Mouse (Mus musculus) bone marrow macrophage, adult 2 months (primary cell): Measurements from ENCODE around the gene Dbi. TPM values are rescaled to one million over a fixed set of nuclear protein-coding genes. Genes with fewer than 3 reads are reported as not detected.
"Not testable (repeated sequence)": the region's sequence is repeated elsewhere in the genome, so short reads cannot be mapped to it uniquely, and the experiment has no call there.

Experiments
- H3K27ac ChIP-seq: 2 replicates; pipeline ENCODE4 v1.5.1; 2012; ENCODE audit warnings: low read depth, low read length; ENCODE audit not compliant: insufficient read depth
- H3K4me1 ChIP-seq: 2 replicates; pipeline ENCODE4 v1.6.1; 2012; ENCODE audit warnings: low read length; ENCODE audit not compliant: control insufficient read depth, insufficient read depth
- H3K4me3 ChIP-seq: 2 replicates; pipeline ENCODE4 v1.5.1; 2012; ENCODE audit warnings: mild to moderate bottlenecking, low read length, moderate library complexity; ENCODE audit not compliant: insufficient read depth
- CTCF ChIP-seq: IDR thresholded peaks from 2 replicates; pipeline ENCODE4 v1.5.1; 2012; ENCODE audit warnings: low read depth, mild to moderate bottlenecking, low read length, moderate library complexity
- POLR2A ChIP-seq: IDR thresholded peaks from 2 replicates; pipeline ENCODE4 v1.6.1; 2012; ENCODE audit warnings: mild to moderate bottlenecking, low read depth, low read length, borderline replicate concordance
- polyA plus RNA-seq: library from polyadenylated mRNA; stranded (reverse); fragments of >200 nt; gene quantifications from 2 replicates; pipeline ENCODE4 v1.2.4, GENCODE M21; 2012; ENCODE audit not compliant: missing spikeins, insufficient read depth, insufficient read length

Dbi gene
- polyA plus RNA-seq, 1 experiment = 259 TPM

DNA sequence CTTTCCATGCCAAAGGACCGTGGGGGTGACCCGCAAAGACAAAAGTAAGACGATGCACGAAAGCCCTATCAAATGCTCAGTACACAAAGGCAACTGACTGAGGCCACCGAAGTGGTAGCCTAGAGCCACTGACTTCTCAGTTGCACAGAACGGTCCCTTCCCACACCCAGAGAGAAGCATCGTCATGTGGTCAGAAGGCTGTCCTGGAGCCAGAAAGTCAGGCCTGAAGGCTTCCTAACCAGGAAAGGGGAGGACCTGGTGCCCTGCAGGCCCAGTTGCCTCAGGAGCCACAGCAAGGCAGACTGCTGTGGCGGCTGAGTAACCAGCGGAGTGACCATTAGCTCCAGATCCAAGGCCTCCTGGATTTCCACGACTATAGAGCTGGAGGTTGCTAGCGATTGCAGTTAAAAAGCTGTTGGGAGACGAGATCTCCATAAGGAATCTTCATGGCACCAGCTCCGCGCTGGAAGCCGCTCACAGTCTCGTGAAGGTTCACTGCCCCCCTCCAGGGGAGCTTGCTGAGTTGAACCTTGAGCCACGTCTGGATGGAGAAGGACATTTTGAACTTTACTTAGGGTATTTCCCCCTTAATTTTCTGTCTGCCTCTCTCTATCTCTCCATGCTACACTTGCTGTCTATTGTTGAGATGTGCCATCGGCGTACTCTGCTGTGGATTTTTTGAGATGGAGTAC lies 11.0 kb downstream of the Dbi start:
- peaks cover 9% of the 10 kb centered on the region for H3K4me1 ChIP-seq
- no peak overlapping the region for H3K4me3 ChIP-seq
- no peak for TF ChIP-seq CTCF
- no peak overlapping the region for H3K27ac ChIP-seq

DNA sequence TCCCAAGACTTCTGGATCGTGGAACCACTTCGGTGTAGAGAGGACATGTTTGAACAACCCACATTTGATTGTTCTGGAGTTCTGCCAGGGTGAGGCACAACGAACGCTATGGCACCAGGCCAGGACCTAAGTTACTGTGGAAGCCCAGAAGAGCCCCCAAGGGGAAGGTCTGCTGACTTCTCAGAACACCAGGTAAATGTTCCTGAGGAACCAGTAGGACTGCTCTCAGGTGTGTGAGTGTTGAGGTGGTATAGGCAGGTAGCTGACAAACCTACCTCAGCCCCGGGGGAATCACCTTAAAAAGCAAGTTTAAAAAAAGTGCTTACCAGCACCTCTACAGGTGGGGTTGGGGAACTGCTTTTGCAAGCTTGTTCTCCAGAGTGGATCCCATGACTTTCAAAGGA lies 15.3 kb downstream of the Dbi start:
- peaks cover 6% of the 10 kb centered on the region for H3K4me1 ChIP-seq
- H3K27ac ChIP-seq = no peak overlapping the region
- no peak for TF ChIP-seq CTCF
- TF ChIP-seq POLR2A = no peak
- no peak overlapping the region for H3K4me3 ChIP-seq

DNA sequence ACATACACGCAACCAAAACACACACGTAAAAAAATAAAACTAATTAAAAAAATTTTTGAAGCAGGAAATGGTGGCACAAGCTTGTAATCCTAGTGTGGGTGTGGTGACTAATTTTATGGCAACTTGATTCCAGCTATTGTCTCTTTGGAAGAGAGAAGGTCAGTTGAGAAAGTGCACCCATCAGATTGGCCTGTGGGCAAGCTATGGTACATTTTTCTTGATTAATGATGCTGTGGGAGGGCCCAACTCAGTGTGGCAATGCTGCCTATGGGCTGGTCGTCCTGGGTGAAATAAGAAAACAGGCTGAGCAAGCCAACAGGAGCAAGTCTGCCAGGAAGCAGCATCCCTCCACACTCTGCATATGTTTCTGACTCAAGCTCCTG lies 19.7 kb downstream of the Dbi start:
- no peak for TF ChIP-seq CTCF
- TF ChIP-seq POLR2A = no peak
- Histone ChIP-seq H3K4me3 (no peak overlapping the region), H3K27ac (no peak overlapping the region), H3K4me1 (peaks cover 23% of the 10 kb centered on the region)

DNA sequence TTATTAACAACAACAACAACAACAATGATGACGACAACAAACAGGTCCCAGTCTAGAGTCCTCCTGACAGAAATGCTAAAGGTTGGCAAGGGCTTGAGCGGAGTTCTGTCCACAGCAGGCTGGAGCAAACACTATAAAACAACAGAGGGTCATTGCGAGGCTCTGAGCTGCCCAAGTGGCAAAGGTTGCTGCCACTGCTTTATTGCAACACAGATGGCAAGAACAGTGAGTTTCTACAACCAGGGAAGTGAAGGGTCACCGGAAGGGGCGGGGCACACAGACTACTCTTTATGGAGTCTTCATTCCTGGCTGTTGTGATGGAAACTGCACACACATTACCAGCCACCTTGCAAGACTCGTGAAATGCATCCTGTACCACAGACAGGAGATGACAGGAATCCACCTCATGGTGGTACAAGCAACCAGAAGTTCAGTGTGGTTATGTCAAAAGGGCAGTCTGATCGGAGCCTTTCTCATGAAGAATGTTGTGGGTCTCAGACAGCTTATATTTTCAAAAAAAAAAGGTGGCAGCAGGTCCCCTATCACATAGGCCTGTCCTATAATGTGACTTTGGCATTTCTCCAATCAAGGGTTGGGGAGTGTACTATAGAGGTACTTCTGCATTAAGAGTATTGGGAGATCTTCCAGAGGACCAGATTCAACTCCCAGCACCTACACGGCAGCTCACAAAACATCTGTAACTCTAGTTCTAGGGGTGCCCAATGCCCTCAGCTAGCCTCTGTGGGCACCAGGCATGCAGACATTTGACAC lies 20.2 kb downstream of the Dbi start:
- TF ChIP-seq CTCF (no peak), POLR2A (no peak)
- H3K4me3 ChIP-seq = no peak overlapping the region
- H3K27ac ChIP-seq = peak overlapping the region; percentile 82
- peaks cover 23% of the 10 kb centered on the region for H3K4me1 ChIP-seq

DNA sequence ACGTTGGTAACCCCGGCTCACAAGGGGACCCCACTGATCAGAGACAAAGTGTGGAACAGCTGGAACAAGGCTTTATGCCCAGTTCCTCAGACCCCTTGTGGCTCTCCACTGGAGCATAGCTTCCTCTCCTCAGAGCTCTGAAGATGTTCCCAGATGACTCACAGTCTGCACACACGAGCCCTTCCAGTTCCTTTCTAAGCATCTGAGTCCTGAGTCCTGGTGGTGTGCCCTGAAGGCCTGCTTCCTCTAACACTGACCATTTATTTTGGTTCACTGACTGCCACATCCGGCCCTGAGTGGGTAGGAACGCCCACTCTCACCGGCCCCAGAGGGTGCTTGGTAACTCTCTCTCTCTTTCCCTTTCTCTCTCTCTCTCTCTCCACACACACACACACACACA lies 21.4 kb downstream of the Dbi start:
- H3K27ac ChIP-seq = peak overlapping the region; percentile 85
- no peak for TF ChIP-seq CTCF
- TF ChIP-seq POLR2A = no peak

DNA sequence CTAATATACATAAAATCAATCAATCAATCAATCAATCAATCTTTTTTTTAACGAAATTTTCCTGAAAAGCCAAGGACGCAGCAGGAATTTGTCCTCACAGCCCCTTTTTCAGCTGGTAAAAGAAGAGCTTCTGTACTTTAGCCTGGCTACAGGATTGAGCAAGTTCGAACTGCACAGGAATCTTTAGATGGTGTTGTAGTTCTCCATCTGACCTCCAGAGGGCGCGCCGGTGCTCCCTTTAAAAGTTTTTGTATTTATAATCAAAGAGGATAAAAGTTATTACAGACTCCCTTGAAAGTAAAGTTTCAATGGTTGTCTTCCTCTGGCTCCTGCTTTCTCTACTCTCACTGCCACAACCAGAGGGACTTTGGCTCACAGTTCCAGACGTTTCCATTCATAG lies 22.6 kb downstream of the Dbi start:
- peaks cover 23% of the 10 kb centered on the region for H3K4me1 ChIP-seq
- no peak overlapping the region for H3K27ac ChIP-seq
- no peak overlapping the region for H3K4me3 ChIP-seq
- TF ChIP-seq POLR2A = no peak
- TF ChIP-seq CTCF = peak; percentile 44; the same call in 1 of the 2 replicates

More for the DNA sequence above, 21.4 kb downstream of the Dbi start:
- Histone ChIP-seq H3K4me1 (peaks cover 23% of the 10 kb centered on the region), H3K4me3 (peak overlapping the region; percentile 34)

DNA sequence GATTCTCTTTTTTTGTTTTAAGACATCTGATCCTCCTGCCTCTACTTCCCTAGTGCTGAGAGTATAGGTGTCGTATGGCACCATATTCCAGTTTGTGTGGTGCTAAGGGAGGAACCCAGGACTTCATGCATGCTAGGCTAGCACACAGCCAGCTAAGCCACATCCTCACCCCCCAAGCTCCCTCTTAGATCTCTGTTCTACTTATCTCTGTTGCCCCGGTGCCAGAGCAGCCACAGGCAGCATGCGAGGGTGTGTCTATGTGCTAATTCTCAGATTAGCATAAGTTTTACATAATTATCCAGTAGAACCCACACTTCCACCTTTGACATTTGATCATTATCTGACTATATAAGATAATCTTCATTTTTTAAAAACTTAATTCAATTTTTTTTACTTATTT lies 26.0 kb downstream of the Dbi start:
- Histone ChIP-seq H3K4me3 (no peak overlapping the region), H3K27ac (no peak overlapping the region), H3K4me1 (peaks cover 11% of the 10 kb centered on the region)
- TF ChIP-seq CTCF = no peak

DNA sequence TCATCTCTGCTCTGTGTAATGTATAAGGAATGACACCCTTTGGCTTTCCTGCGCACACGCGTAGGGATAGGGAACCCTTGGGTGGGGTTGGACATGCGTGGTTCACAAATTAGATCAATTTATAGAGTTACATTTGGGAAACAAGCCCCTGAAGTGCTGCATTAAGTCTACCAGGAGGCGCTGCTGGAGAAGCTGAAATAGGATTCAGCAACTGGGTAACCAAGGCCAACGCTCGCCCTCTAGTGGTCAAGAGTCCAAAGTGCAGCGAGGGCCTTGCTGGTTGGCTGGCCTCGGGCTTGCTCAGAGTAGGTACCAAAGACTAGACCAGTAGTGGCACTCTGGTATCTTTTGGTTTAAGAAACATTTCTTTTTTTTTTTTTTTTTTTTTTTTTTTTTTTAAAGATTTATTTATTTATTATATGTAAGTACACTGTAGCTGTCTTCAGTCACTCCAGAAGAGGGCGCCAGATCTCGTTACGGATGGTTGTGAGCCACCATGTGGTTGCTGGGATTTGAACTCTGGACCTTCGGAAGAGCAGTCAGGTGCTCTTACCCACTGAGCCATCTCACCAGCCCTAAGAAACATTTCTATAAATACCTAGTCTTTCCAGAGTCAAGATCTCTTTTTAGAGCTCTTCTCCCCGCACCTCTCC lies 27.3 kb downstream of the Dbi start:
- not testable (repeated sequence) for H3K27ac ChIP-seq, H3K4me1 ChIP-seq, H3K4me3 ChIP-seq
- peak; percentile 95 for TF ChIP-seq CTCF

DNA sequence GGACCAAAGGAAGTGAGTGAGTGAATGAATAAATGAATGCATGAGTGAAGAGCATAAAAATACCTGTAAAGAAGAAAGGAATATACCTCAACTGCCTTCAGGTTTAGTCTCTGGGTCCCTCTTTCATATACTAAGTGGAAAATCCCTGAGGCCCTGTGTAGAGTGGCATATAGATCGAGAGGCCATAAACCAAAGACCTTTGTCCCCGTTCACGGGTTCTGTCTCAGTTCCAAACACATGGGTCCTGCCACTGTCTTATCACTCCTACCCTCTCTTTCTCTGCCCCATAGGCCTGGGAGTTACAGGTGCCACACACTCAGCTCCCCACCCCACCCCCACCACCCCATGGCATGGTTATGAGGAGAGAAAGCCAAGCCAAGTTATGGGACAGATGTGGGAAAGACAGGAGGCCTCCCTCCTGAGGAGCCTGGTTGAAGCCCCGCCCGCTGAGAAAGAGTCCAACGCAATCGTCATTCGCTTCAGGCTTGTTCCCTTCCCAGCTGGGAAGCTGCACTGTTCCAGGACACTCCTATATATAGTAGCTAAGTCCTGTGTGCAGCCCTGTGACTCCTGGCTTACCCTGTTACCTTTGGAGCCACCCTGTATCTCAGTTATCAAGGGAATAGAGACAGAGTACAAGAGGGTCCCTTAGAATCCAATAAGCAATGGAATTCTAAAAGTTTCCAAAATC lies 29.9 kb downstream of the Dbi start:
- H3K4me3 ChIP-seq = no peak overlapping the region
- TF ChIP-seq CTCF = no peak
- TF ChIP-seq POLR2A = no peak
- H3K27ac ChIP-seq = no peak overlapping the region
- no peaks in the 10 kb centered on the region for H3K4me1 ChIP-seq

DNA sequence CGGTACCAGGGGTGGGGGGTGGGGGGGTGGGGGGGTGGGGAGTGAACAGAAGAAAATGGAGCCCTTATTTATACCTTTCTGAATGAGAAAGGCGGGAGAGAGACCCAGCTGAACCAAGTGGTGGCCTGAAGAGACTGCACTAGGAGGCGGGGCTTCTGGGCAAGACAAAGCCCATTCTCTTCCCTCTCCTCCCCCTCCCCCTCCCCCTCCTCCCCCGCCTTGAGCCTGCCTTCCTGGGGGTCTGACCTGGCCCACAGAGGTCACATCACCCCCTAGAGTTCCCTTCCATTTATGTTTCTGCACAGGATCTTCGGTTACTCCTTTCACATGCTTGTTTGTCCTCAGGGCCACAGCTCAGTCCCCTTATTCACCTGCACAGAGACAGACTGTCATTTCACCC lies 31.7 kb downstream of the Dbi start:
- no peak for TF ChIP-seq POLR2A
- no peak for TF ChIP-seq CTCF
- Histone ChIP-seq H3K4me3 (no peak overlapping the region), H3K4me1 (no peaks in the 10 kb centered on the region), H3K27ac (no peak overlapping the region)
